Mouse (Mus musculus) lung, embryonic 16.5 days (tissue): ENCODE measurements around the gene Elmod2. TPM values are rescaled to one million over a fixed set of nuclear protein-coding genes. Genes with fewer than 3 reads are reported as not detected.

Source experiments
- ATAC-seq: fragments of 200-750 bp; cut with Nextera tagmentation; 2 replicates; pipeline ENCODE4 v1.8.0; 2017; ENCODE audit warnings: low read depth, mild to moderate bottlenecking, moderate library complexity
- H3K27ac ChIP-seq: fragments of 300-500 bp; sonication (generic); 2 replicates; pipeline ENCODE4 v1.5.1; 2014; ENCODE audit warnings: mild to moderate bottlenecking, control low read depth, low read length
- H3K27me3 ChIP-seq: fragments of 300-500 bp; sonication (generic); 2 replicates; pipeline ENCODE4 v1.6.1; 2014; ENCODE audit warnings: low read depth, low read length, mixed read lengths; ENCODE audit not compliant: control insufficient read depth, insufficient read depth
- H3K36me3 ChIP-seq: fragments of 300-500 bp; sonication (generic); 2 replicates; pipeline ENCODE4 v1.6.1; 2014; ENCODE audit warnings: low read length; ENCODE audit not compliant: control insufficient read depth, insufficient read depth
- H3K4me1 ChIP-seq: fragments of 300-500 bp; sonication (generic); replicated peaks from 2 replicates; pipeline ENCODE4 v1.6.1; 2014; ENCODE audit warnings: low read length, mixed read lengths; ENCODE audit not compliant: control insufficient read depth, insufficient read depth
- H3K4me2 ChIP-seq: fragments of 300-500 bp; sonication (generic); 2 replicates; pipeline ENCODE4 v1.6.1; 2014; ENCODE audit warnings: low read depth, low read length, control low read depth
- H3K4me3 ChIP-seq: fragments of 300-500 bp; sonication (generic); 2 replicates; pipeline ENCODE4 v1.5.1; 2014; ENCODE audit warnings: mild to moderate bottlenecking, low read length, control low read depth
- H3K9ac ChIP-seq: fragments of 300-500 bp; sonication (generic); 2 replicates; pipeline ENCODE4 v1.6.1; 2014; ENCODE audit warnings: low read length, control low read depth
- H3K9me3 ChIP-seq: fragments of 300-500 bp; sonication (generic); 2 replicates; pipeline ENCODE4 v1.6.1; 2016; ENCODE audit warnings: low read length; ENCODE audit not compliant: control insufficient read depth
- WGBS: fragments of 180-500 bp; shearing (Covaris S2); extraction: QIAGEN DNeasy Blood & Tissue Kit; methylation state at CpG from one replicate; pipeline ENCODE4 v1.1.7; 2014; 5-methylcytosine and 5-hydroxymethylcytosine counted together
- polyA plus RNA-seq: library from polyadenylated mRNA; unstranded; fragments of >200 nt; fragmentation: Nextera tagmentation; extraction: Ambion mirVana; gene quantifications from 2 replicates; pipeline ENCODE4 v1.2.1, GENCODE M21; 2015

Elmod2 gene
- polyA plus RNA-seq, result 16.5 and 17.0 TPM in 2 replicates

- 0 out of 2 replicates have a peak, but pooled peaks cover 2% of the 10 kb centered on the region for H3K4me1 ChIP-seq
- peak within 1 kb of the TSS; percentile 39 for H3K27ac ChIP-seq
- peak within 1 kb of the TSS; percentile 79 for H3K9ac ChIP-seq
- peaks cover 3% of the 10 kb centered on the region; the same call in 1 of the 2 replicates for H3K36me3 ChIP-seq
- H3K27me3 ChIP-seq, result no peaks in the 10 kb centered on the region
- peak within 1 kb of the TSS; percentile 75 for H3K4me2 ChIP-seq
- H3K9me3 ChIP-seq, result no peaks in the 10 kb centered on the region
- peak; percentile 99 for ATAC-seq
- under 1% methylated on average over 79 of the region's 85 CpGs for WGBS
- H3K4me3 ChIP-seq, result peak within 1 kb of the TSS; percentile 78
These were observed at the start of gene Elmod2 for GRCm38 (mm10) chr8:83331899-83332697. Gene Elmod2 (minus strand): TSS chr8:83332486.

DNA sequence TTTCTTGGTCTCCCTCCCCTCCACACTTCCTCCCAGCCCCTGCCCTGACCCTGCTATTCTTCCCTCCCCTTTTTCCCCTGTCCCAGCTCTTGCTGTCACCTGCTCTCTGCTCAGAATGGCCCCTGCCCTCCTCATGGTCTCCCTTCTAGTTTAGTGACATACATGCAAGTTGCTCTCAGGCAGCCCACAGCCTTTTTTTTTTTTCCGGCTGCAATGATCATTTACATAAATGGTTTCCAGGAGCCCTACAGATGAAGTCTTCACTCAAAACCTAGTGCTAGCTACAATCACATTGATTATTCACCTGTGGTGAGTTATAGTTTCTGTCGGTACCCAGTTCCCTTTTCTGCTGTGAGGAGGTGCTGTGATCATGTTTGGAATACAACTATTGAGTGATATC, 48.7 kb upstream of the Elmod2 start:
- Histone ChIP-seq H3K4me3 (no peak overlapping the region), H3K4me1 (no peaks in the 10 kb centered on the region), H3K36me3 (no peaks in the 10 kb centered on the region), H3K9ac (no peak overlapping the region), H3K4me2 (no peak overlapping the region), H3K9me3 (no peaks in the 10 kb centered on the region), H3K27ac (no peak overlapping the region), H3K27me3 (no peaks in the 10 kb centered on the region)
- no peak for ATAC-seq
- WGBS, result 76% methylated on average over 2 of the region's 2 CpGs

GRCm38 (mm10) chr8:83380141-83380540, 47.9 kb upstream of the Elmod2 start:
- Histone ChIP-seq H3K4me3 (no peak overlapping the region), H3K4me2 (no peak overlapping the region), H3K27ac (no peak overlapping the region), H3K9me3 (no peaks in the 10 kb centered on the region), H3K4me1 (no peaks in the 10 kb centered on the region), H3K36me3 (no peaks in the 10 kb centered on the region), H3K9ac (no peak overlapping the region), H3K27me3 (no peaks in the 10 kb centered on the region)
- ATAC-seq, result no peak
- 38% methylated on average over 4 of the region's 4 CpGs for whole genome bisulfite sequencing

GRCm38 (mm10) chr8:83377231-83377630, 44.9 kb upstream of the Elmod2 start:
- H3K27me3 ChIP-seq, result no peaks in the 10 kb centered on the region
- no peaks in the 10 kb centered on the region for H3K9me3 ChIP-seq
- no peaks in the 10 kb centered on the region for H3K36me3 ChIP-seq
- no peaks in the 10 kb centered on the region for H3K4me1 ChIP-seq
- H3K4me2 ChIP-seq, result no peak overlapping the region
- no peak overlapping the region for H3K27ac ChIP-seq
- no peak overlapping the region for H3K9ac ChIP-seq
- ATAC-seq, result no peak
- no peak overlapping the region for H3K4me3 ChIP-seq

DNA sequence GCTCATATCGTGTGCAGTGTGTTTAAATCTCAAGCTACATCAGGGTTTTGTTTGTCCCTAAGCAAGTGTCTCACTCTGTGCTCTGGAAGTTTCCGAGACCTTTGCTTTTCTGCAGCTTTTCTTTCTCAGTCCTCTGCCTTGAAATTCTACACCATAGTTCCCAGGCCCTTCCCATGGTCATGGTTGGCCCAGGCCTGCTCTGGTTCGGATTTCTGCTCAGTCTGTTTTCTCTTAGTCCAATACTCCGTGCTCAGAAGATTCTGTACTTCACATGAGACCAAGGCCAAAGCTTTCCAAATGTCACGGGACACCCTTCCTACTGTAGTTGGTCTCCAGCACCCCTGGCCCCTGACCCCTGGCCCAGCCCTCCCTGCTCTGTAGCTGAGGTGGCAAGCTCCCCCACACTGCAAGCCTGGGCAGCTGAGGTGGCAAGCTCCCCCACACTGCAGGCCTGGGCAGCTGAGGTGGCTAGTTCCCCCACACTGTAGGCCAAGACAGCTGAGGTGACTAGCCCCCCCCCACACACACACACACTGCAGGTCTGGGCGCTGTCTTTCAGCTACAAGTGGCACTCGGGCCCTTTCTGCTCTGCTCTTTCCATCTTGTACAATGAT, 31.0 kb upstream of the Elmod2 start:
- 43% methylated on average over 7 of the region's 7 CpGs for WGBS
- H3K4me3 ChIP-seq, result no peak overlapping the region
- H3K9me3 ChIP-seq, result no peaks in the 10 kb centered on the region
- H3K4me1 ChIP-seq, result no peaks in the 10 kb centered on the region
- ATAC-seq, result 0 out of 2 replicates have a peak, but pooled peaks have one; percentile 23
- H3K27ac ChIP-seq, result no peak overlapping the region
- H3K9ac ChIP-seq, result no peak overlapping the region
- H3K4me2 ChIP-seq, result no peak overlapping the region
- H3K27me3 ChIP-seq, result no peaks in the 10 kb centered on the region
- H3K36me3 ChIP-seq, result no peaks in the 10 kb centered on the region

DNA sequence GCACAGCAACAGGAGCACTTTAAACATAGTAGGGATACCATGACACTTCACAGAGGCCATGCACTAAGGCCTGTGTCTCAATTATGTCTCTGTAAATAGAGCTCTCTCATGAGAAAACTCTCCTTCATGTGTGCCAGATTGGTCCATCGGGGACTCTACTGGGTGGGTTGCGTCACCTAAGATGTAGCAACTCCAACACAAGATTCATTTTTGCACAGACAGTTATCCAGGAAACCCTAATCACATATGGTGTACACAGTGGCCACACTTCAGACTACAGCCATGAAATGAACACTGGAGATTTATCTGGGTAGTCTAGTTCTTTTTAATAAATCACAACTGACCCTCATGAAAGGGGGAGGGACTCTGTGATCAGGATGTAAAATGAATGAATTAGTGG, 19.0 kb upstream of the Elmod2 start:
- ATAC-seq, result no peak
- H3K27me3 ChIP-seq, result no peaks in the 10 kb centered on the region
- H3K27ac ChIP-seq, result no peak overlapping the region
- no peaks in the 10 kb centered on the region for H3K36me3 ChIP-seq
- no peaks in the 10 kb centered on the region for H3K9me3 ChIP-seq
- WGBS, result 82% methylated on average over 2 of the region's 2 CpGs
- no peak overlapping the region for H3K9ac ChIP-seq
- no peaks in the 10 kb centered on the region for H3K4me1 ChIP-seq
- no peak overlapping the region for H3K4me3 ChIP-seq
- H3K4me2 ChIP-seq, result no peak overlapping the region

- Histone ChIP-seq H3K36me3 (no peaks in the 10 kb centered on the region), H3K4me3 (no peak within 1 kb of the TSS), H3K9ac (no peak within 1 kb of the TSS), H3K9me3 (no peaks in the 10 kb centered on the region), H3K4me1 (no peaks in the 10 kb centered on the region), H3K27ac (no peak within 1 kb of the TSS), H3K4me2 (no peak within 1 kb of the TSS), H3K27me3 (no peaks in the 10 kb centered on the region)
- no peak for ATAC-seq
- WGBS, result 66% methylated on average over 18 of the region's 18 CpGs
These were observed 16.0 kb upstream of the Elmod2 start, which contains the start of gene Mgat4d for GRCm38 (mm10) chr8:83348263-83348662. Gene Mgat4d (plus strand): TSS chr8:83348471.

DNA sequence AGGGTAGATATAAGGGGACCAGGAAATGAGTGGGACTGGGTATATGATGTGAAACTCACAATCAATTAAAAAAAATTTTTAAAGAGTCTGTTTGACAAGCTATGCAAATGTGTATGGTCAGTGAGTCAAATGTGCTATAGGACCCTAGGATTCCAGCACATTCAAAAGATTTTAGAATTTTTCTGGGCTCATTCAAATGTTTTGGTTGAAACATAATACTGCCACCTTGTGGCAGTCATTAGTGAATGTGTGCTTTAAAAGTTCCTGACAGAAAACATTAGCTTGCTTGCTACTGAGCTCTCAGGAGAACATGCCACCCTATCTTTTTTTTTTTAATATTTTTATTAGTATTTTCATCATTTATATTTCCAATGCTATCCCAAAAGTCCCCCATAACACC, 10.4 kb upstream of the Elmod2 start:
- H3K4me1 ChIP-seq, result no peaks in the 10 kb centered on the region
- H3K4me2 ChIP-seq, result no peak overlapping the region
- H3K4me3 ChIP-seq, result no peak overlapping the region
- H3K27me3 ChIP-seq, result no peaks in the 10 kb centered on the region
- H3K27ac ChIP-seq, result no peak overlapping the region
- H3K36me3 ChIP-seq, result no peaks in the 10 kb centered on the region
- no peaks in the 10 kb centered on the region for H3K9me3 ChIP-seq
- H3K9ac ChIP-seq, result no peak overlapping the region
- ATAC-seq, result no peak

DNA sequence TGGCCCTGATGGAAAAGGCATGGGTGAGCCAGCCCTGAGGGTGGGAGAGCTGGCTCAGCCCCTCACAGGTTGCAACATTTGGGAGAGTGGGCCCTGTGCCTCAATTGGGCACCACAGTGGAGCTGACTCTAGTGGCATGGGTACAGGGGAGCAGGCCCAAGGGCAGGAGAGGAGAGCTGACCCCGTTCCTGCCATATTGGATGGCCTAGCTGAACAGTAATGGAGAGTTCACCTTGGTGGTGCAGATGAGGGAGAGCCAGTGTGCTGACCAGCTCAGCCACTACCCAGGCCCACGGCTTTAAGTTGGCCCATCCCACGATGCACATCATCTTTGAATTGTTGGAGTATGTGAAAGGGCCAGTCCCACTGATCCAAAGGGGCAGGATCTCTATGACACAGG, 9.8 kb upstream of the Elmod2 start:
- H3K4me2 ChIP-seq, result no peak overlapping the region
- H3K4me3 ChIP-seq, result no peak overlapping the region
- no peaks in the 10 kb centered on the region for H3K36me3 ChIP-seq
- no peak overlapping the region for H3K9ac ChIP-seq
- ATAC-seq, result no peak
- no peaks in the 10 kb centered on the region for H3K9me3 ChIP-seq
- 82% methylated on average over 3 of the region's 3 CpGs for WGBS
- H3K27ac ChIP-seq, result no peak overlapping the region
- no peaks in the 10 kb centered on the region for H3K4me1 ChIP-seq
- H3K27me3 ChIP-seq, result no peaks in the 10 kb centered on the region
